Mouse (Mus musculus): Measurements from ENCODE around the gene Tent5c. TPM values are rescaled to one million over a fixed set of nuclear protein-coding genes. Genes with fewer than 3 reads are reported as not detected.
"Not testable (repeated sequence)": the region's sequence is repeated elsewhere in the genome, so short reads cannot be mapped to it uniquely, and the experiment has no call there.

Gene Tent5c
- polyA plus RNA-seq, 1 experiment from 2014 or later, result 6.7 TPM

DNA sequence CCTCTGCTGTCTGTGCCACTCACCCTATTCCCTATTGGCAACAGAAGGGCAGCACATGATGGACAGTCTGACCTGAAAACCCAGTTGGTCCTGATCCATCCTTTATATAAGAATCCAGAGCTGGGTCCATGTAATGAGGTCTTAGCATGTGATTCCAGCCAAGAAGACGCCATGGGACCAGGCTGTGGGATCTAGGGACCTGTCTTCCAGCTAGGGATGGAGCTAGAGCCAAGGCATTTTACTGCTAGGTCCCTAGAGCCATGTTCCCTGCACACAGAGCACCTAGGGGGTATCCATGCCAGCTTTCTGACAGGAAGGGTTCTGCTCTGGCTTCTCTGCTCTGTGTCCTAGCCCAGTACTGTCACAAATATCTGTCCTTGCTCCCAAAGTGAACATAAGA lies 58.4 kb downstream of the Tent5c start:
- no peak overlapping the region for H3K4me3 ChIP-seq
- H3K4me2 ChIP-seq (replicated peaks), result no peak overlapping the region
- ATAC-seq (ENCODE audit: low FRiP score, low read depth), result no peak
- H3K9ac ChIP-seq, result no peak overlapping the region
- no peaks in the 10 kb centered on the region for H3K27me3 ChIP-seq
- peaks cover 10% of the 10 kb centered on the region; the same call in 1 of the 2 replicates for H3K4me1 ChIP-seq
- H3K9me3 ChIP-seq, result no peaks in the 10 kb centered on the region
- no peak overlapping the region for H3K27ac ChIP-seq
- no peaks in the 10 kb centered on the region for H3K36me3 ChIP-seq
- 76% methylated on average over 1 of the region's 1 CpGs for WGBS

- no peak overlapping the region for H3K27ac ChIP-seq
- no peak overlapping the region for H3K4me3 ChIP-seq
- no peaks in the 10 kb centered on the region for H3K9me3 ChIP-seq
- 94% methylated on average over 5 of the region's 5 CpGs for WGBS
- H3K9ac ChIP-seq, result no peak overlapping the region
- H3K4me1 ChIP-seq, result peaks cover 10% of the 10 kb centered on the region; the same call in 1 of the 2 replicates
- no peak overlapping the region for H3K4me2 ChIP-seq (replicated peaks)
- ATAC-seq (ENCODE audit: low FRiP score, low read depth), result no peak
- no peaks in the 10 kb centered on the region for H3K27me3 ChIP-seq
- H3K36me3 ChIP-seq, result no peaks in the 10 kb centered on the region
Measured at GRCm38 (mm10) chr3:100430101-100430500, 59.0 kb downstream of the Tent5c start.

DNA sequence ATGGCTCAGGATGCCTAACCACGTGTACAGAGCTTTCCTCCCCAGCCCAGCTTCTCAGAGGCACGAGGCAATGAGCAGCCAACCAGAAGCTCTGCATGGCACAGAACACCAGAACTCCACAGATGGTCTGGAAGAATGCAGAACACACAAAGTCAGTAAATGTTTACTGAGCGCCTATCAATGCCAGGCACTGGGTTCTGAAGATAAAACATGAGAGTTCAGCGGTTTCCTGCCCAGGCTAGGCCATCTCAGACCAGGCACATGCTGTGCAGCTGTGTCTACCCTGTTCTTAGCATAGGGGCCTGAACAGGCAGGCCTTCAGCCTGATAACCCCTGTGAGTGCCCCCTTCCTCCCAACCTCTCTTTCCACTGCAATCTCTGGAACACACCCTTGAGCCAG lies 59.5 kb downstream of the Tent5c start:
- 75% methylated on average over 4 of the region's 4 CpGs for WGBS
- Histone ChIP-seq H3K27me3 (0 out of 2 replicates have a peak, but pooled peaks cover 3% of the 10 kb centered on the region), H3K9ac (no peak overlapping the region), H3K4me3 (no peak overlapping the region), H3K36me3 (no peaks in the 10 kb centered on the region), H3K4me1 (peaks cover 10% of the 10 kb centered on the region; the same call in 1 of the 2 replicates), H3K27ac (no peak overlapping the region), H3K9me3 (no peaks in the 10 kb centered on the region), H3K4me2 (replicated peaks) (no peak overlapping the region)
- no peak for ATAC-seq (ENCODE audit: low FRiP score, low read depth)

GRCm38 (mm10) chr3:100427548-100427947 lies 61.6 kb downstream of the Tent5c start:
- 0 out of 2 replicates have a peak, but pooled peaks cover 3% of the 10 kb centered on the region for H3K27me3 ChIP-seq
- H3K36me3 ChIP-seq, result no peaks in the 10 kb centered on the region
- H3K4me2 ChIP-seq (replicated peaks), result no peak overlapping the region
- 62% methylated on average over 6 of the region's 6 CpGs for WGBS
- H3K27ac ChIP-seq, result no peak overlapping the region
- no peaks in the 10 kb centered on the region for H3K9me3 ChIP-seq
- no peak overlapping the region for H3K4me3 ChIP-seq
- H3K4me1 ChIP-seq, result peaks cover 10% of the 10 kb centered on the region; the same call in 1 of the 2 replicates
- no peak for ATAC-seq (ENCODE audit: low FRiP score, low read depth)
- H3K9ac ChIP-seq, result no peak overlapping the region

DNA sequence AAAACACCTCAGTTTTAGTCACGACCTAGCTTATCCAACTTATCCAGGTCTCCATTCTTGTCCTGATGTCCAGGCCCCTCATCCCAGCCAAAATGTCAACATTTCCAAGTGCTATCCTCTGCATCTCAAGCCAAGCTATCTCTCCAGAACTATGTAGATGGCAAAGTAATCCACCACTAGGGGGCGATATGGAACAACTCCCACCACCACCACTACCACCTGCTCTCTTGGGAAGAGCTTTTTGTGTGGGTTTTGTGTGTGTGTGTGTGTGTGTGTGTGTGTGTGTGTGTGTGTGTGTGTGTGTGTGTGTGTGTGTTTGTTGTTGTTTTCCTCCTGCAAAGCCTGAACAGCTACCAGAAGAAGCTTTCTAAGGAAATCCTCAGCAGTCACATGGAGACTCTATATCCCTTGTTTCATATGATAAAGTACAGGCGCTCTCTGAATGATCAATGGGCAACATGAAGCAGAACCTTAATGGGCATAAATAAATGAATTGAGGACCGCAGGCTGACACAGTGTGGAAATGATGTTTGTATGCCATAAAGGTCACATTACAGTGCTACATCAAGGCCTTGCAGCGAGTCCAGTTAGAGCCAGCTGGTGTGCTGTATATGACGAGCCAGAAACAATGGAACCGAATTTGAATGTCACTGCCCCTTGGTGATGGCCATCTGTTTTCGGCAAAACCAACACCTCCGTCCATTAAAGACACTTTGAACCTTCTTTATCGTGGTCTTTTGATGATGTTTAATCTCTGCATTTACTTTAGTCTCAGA lies 66.5 kb downstream of the Tent5c start:
- no peaks in the 10 kb centered on the region for H3K9me3 ChIP-seq
- peaks cover 19% of the 10 kb centered on the region for H3K4me1 ChIP-seq
- no peaks in the 10 kb centered on the region for H3K36me3 ChIP-seq
- no peak overlapping the region for H3K4me3 ChIP-seq
- no peak overlapping the region for H3K9ac ChIP-seq
- 68% methylated on average over 10 of the region's 10 CpGs for WGBS
- no peak overlapping the region for H3K27ac ChIP-seq
- H3K4me2 ChIP-seq (replicated peaks), result no peak overlapping the region
- H3K27me3 ChIP-seq, result 0 out of 2 replicates have a peak, but pooled peaks cover 3% of the 10 kb centered on the region
- ATAC-seq (ENCODE audit: low FRiP score, low read depth), result no peak

DNA sequence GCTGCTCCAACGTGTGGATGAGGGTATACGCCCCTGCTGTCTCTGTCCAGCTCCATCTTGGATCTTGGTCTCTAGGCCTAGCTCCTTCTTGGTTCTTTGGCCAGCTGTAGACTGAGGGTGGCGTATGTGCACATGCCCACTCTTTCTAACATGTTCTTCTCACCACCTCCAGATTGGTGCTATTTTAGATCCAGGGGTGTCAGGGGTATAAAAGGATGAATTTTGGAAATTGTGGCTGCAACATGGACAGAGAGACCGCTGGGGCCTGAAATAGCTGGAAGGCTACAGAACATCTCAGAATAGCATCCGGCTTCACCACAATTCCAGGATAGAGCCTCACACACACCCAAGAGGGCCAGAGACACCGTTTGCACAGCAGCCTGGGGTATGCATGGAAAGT lies 67.8 kb downstream of the Tent5c start:
- H3K4me3 ChIP-seq, result no peak overlapping the region
- H3K9me3 ChIP-seq, result no peaks in the 10 kb centered on the region
- 86% methylated on average over 6 of the region's 6 CpGs for WGBS
- 0 out of 2 replicates have a peak, but pooled peaks cover 3% of the 10 kb centered on the region for H3K27me3 ChIP-seq
- H3K36me3 ChIP-seq, result no peaks in the 10 kb centered on the region
- no peak overlapping the region for H3K4me2 ChIP-seq (replicated peaks)
- no peak overlapping the region for H3K27ac ChIP-seq
- H3K4me1 ChIP-seq, result peaks cover 19% of the 10 kb centered on the region
- no peak for ATAC-seq (ENCODE audit: low FRiP score, low read depth)
- no peak overlapping the region for H3K9ac ChIP-seq

- H3K9ac ChIP-seq, result no peak overlapping the region
- no peak for ATAC-seq (ENCODE audit: low FRiP score, low read depth)
- no peak overlapping the region for H3K4me3 ChIP-seq
- no peaks in the 10 kb centered on the region for H3K36me3 ChIP-seq
- 57% methylated on average over 5 of the region's 5 CpGs for WGBS
- H3K9me3 ChIP-seq, result no peaks in the 10 kb centered on the region
- H3K27ac ChIP-seq, result no peak overlapping the region
- no peak overlapping the region for H3K4me2 ChIP-seq (replicated peaks)
- peaks cover 16% of the 10 kb centered on the region for H3K4me1 ChIP-seq
- 0 out of 2 replicates have a peak, but pooled peaks cover 3% of the 10 kb centered on the region for H3K27me3 ChIP-seq
Measured at GRCm38 (mm10) chr3:100420691-100421056, 68.5 kb downstream of the Tent5c start.

DNA sequence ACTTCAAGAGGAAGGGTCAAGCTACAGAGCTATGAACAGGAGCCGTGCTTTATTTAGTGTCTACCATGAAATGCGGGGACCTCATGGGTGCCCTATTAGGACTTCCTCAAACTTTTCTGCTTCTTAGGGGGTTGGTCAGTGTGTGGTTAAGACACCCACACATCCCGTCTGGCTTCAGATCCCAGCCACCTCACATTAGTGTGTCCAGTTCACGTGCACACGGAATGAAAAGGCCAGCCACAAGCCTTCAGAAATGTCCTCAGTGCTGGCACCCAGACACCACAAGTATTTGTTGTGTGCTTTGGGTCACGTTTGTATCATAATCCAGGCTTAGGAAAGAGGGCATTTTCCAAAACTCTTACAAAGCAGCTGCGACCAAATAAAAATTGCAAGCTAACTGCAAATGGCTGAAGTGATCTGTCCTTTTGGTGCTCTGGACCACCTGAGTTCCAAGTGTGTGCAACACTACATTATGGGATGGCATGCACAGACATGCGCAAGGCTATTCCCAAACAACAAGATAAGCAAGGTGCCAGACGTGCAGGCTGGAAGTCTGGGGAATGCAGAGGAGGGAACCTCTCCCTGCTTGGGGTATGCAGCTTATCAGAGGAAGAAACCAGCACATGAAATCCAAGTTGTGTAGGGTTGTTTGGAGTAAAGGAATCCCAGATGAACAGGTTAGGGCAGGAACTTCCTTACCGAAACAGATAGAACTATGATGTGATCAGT lies 69.0 kb downstream of the Tent5c start:
- no peak overlapping the region for H3K4me2 ChIP-seq (replicated peaks)
- no peak overlapping the region for H3K4me3 ChIP-seq
- H3K27me3 ChIP-seq, result 0 out of 2 replicates have a peak, but pooled peaks cover 3% of the 10 kb centered on the region
- WGBS, result 79% methylated on average over 10 of the region's 10 CpGs
- H3K36me3 ChIP-seq, result no peaks in the 10 kb centered on the region
- no peaks in the 10 kb centered on the region for H3K9me3 ChIP-seq
- peaks cover 16% of the 10 kb centered on the region for H3K4me1 ChIP-seq
- no peak for ATAC-seq (ENCODE audit: low FRiP score, low read depth)
- H3K27ac ChIP-seq, result no peak overlapping the region
- H3K9ac ChIP-seq, result no peak overlapping the region

DNA sequence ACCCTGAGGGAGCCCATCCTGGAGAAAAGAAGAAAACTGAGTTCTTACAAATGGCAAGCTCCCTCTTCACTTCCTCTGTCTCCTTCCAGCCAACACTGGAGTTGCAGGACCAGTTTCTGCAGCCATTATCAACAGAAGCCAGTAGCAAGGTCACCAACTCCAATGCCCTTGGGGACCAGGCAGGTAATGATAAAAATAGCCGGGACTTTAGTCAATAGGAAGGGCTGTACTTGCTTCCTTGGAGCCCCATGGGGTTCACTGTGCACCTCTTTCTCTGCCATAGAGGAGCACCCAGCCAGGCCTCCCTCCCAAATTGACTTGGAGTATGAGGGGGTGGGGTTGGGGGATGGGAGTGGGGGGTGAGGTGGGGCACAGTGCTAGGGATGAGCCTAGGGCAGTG lies 70.7 kb downstream of the Tent5c start:
- Histone ChIP-seq H3K36me3 (no peaks in the 10 kb centered on the region), H3K27me3 (no peaks in the 10 kb centered on the region), H3K27ac (no peak overlapping the region), H3K9ac (no peak overlapping the region), H3K9me3 (no peaks in the 10 kb centered on the region), H3K4me3 (no peak overlapping the region), H3K4me1 (peaks cover 16% of the 10 kb centered on the region), H3K4me2 (replicated peaks) (no peak overlapping the region)
- WGBS, result 63% methylated on average over 1 of the region's 1 CpGs
- ATAC-seq (ENCODE audit: low FRiP score, low read depth), result no peak

DNA sequence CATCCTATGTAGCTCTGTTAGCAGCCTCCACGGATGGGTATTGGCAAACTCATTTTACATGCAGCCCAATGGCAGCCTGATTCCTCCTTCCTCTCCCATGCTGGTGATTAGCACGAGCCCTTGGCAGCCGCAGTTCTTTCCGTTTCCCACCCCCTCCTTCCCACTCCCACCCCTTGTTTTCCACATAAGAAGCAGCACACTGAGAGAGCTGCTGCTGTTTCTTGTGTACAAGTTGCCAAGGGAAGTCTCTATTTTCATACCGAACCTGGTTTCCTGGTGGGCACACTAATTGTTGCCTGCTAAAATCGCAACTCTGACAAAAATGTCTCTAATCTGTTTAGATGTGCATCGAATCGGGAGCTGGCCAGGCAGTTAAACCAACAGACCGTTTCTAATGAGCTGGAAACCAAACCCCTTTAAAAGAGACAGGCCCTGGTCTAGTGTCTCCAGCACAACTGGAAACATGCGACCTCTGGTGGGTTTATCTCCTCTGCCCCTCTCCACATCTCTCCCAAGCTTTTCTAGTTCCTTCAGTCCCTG lies 71.3 kb downstream of the Tent5c start:
- H3K4me2 ChIP-seq (replicated peaks), result peak overlapping the region; percentile 7; the same call in 1 of the 2 replicates
- H3K4me1 ChIP-seq, result peaks cover 16% of the 10 kb centered on the region
- H3K27ac ChIP-seq, result peak overlapping the region; percentile 15; the same call in 1 of the 2 replicates
- no peaks in the 10 kb centered on the region for H3K27me3 ChIP-seq
- H3K9ac ChIP-seq, result no peak overlapping the region
- no peaks in the 10 kb centered on the region for H3K36me3 ChIP-seq
- 24% methylated on average over 10 of the region's 10 CpGs for WGBS
- no peak for ATAC-seq (ENCODE audit: low FRiP score, low read depth)
- H3K9me3 ChIP-seq, result no peaks in the 10 kb centered on the region
- H3K4me3 ChIP-seq, result no peak overlapping the region

GRCm38 (mm10) chr3:100415671-100416070 lies 73.5 kb downstream of the Tent5c start:
- Histone ChIP-seq H3K4me3 (no peak overlapping the region), H3K4me2 (replicated peaks) (no peak overlapping the region), H3K4me1 (peaks cover 20% of the 10 kb centered on the region), H3K27me3 (no peaks in the 10 kb centered on the region), H3K9ac (no peak overlapping the region), H3K9me3 (no peaks in the 10 kb centered on the region), H3K36me3 (no peaks in the 10 kb centered on the region), H3K27ac (no peak overlapping the region)
- WGBS, result 84% methylated on average over 5 of the region's 5 CpGs
- ATAC-seq (ENCODE audit: low FRiP score, low read depth), result no peak

- H3K4me1 ChIP-seq, result peaks cover 23% of the 10 kb centered on the region
- ATAC-seq (ENCODE audit: low FRiP score, low read depth); H3K4me2 ChIP-seq (replicated peaks); H3K9me3 ChIP-seq; H3K27me3 ChIP-seq; H3K9ac ChIP-seq; H3K36me3 ChIP-seq; H3K4me3 ChIP-seq; H3K27ac ChIP-seq: not testable (repeated sequence)
- 97% methylated on average over 3 of the region's 3 CpGs for WGBS
Measured at GRCm38 (mm10) chr3:100413586-100413985, 75.5 kb downstream of the Tent5c start.
